Mouse (Mus musculus) frontal cortex, postnatal 25 days (tissue): ENCODE measurements at regions not wholly inside any gene's neighbourhood (a gene's known extent, or its start where the extent isn't known, plus 50 kb on each side); places are given as distances from the start of the nearest gene placed in this dataset.
A peak's percentile ranks its signal among the peaks of the same experiment; 100 is the strongest.
"Not testable (repeated sequence)": the region's sequence is repeated elsewhere in the genome, so short reads cannot be mapped to it uniquely, and the experiment has no call there.

ENCODE experiments used
- DNase-seq, 2 experiments: peaks; one replicate each; pipeline ENCODE4 v3.0.0; 2022; ENCODE audit warnings: low spot score in 2 of 2

GRCm38 (mm10) chr9:43514731-43515458 is 204.2 kb downstream of the Trim29 start:
- DNase-seq, result no peak

- no peak for DNase-seq
Observed at GRCm38 (mm10) chr9:43520931-43521330, 210.3 kb downstream of the Trim29 start.

GRCm38 (mm10) chr9:43524947-43525565 is 214.4 kb downstream of the Trim29 start:
- DNase-seq, result no peak

GRCm38 (mm10) chr9:43532187-43532586 is 211.6 kb upstream of the Nectin1 start:
- DNase-seq, result no peak

- peak in 1 of 2 experiments; percentile 19 for DNase-seq
Observed at GRCm38 (mm10) chr9:43535967-43536366, 207.8 kb upstream of the Nectin1 start.

- peak; percentile 29 to 57 for DNase-seq
Observed at GRCm38 (mm10) chr9:43537121-43537520, 206.7 kb upstream of the Nectin1 start.

- DNase-seq, result no peak
Observed at GRCm38 (mm10) chr9:43540131-43540530, 203.7 kb upstream of the Nectin1 start.

GRCm38 (mm10) chr9:43541234-43541633 is 202.6 kb upstream of the Nectin1 start:
- no peak for DNase-seq

- DNase-seq, result no peak
Observed at GRCm38 (mm10) chr9:43542077-43542654, 201.6 kb upstream of the Nectin1 start.

- peak; percentile 20 to 39 for DNase-seq
Observed at GRCm38 (mm10) chr9:43545081-43545565, 198.7 kb upstream of the Nectin1 start.

- DNase-seq, result peak in 1 of 2 experiments; percentile 27
Observed at GRCm38 (mm10) chr9:43548883-43549282, 194.9 kb upstream of the Nectin1 start.

- DNase-seq, result no peak
Observed at GRCm38 (mm10) chr9:43549293-43549692, 194.5 kb upstream of the Nectin1 start.

- not testable (repeated sequence) for DNase-seq
Observed at GRCm38 (mm10) chr9:43552758-43553157, 191.0 kb upstream of the Nectin1 start.

- DNase-seq, result no peak
Observed at GRCm38 (mm10) chr9:43562016-43562415, 181.8 kb upstream of the Nectin1 start.

- DNase-seq, result no peak
Observed at GRCm38 (mm10) chr9:43564239-43564906, 179.4 kb upstream of the Nectin1 start.

GRCm38 (mm10) chr9:43568851-43569250 is 174.9 kb upstream of the Nectin1 start:
- no peak for DNase-seq

GRCm38 (mm10) chr9:43571086-43571485 is 172.7 kb upstream of the Nectin1 start:
- DNase-seq, result no peak

- no peak for DNase-seq
Observed at GRCm38 (mm10) chr9:43575659-43576058, 168.1 kb upstream of the Nectin1 start.

- DNase-seq, result no peak
Observed at GRCm38 (mm10) chr9:43580653-43581052, 163.1 kb upstream of the Nectin1 start.

GRCm38 (mm10) chr9:43585616-43586015 is 158.2 kb upstream of the Nectin1 start:
- no peak for DNase-seq

- DNase-seq, result peak; percentile 37 to 53
Observed at GRCm38 (mm10) chr9:43593236-43593635, 150.5 kb upstream of the Nectin1 start.

GRCm38 (mm10) chr9:43594814-43595213 is 149.0 kb upstream of the Nectin1 start:
- DNase-seq, result no peak
